Mouse (Mus musculus): ENCODE measurements around the gene Hoxa5.

The Hoxa5 gene

GRCm38 (mm10) chr6:52161336-52162092, 42.9 kb downstream of the Hoxa5 start:
- no peak for DNase-seq

DNA sequence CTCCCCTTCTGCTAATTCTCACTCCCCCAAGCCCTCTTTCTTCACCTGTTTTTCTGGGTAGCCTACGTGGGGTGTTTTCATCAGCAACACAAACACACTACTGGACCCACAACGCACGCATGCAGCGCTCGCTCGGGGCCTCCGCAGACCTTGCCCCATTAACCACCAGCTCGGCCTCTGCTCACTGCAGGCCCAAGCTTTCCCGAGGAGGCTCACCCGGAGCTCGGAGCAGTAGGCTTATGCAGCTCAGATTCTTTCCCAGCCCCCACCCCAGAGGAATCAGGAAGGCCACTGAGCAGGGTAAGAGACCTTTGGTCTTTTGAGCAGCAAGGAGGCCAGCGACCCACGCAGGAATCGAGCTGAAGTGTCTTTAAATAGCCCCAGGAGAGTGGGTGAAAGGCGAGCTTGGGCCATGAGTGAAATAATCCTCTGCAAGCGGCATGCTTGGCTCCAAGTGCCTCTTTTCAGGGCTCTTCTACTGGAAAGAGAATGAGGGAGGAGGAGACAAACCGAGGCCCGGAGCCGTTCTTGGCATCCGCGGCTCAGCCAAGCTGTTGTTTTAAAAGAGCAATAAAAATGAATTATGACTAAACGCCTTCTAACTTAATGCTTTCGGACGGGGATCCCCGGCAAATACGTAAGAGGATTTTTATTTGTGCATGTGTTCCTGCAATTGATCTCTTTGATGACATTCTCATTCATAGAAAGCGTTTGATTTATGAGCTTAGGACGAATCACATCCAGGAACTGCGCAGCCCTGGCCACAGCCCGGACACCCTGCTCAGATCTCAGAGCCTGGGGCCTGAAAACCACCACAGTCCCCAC, 43.7 kb downstream of the Hoxa5 start:
- peak; percentile 73 for DNase-seq

GRCm38 (mm10) chr6:52159979-52160378, 44.4 kb downstream of the Hoxa5 start:
- peak; percentile 38 for DNase-seq

DNA sequence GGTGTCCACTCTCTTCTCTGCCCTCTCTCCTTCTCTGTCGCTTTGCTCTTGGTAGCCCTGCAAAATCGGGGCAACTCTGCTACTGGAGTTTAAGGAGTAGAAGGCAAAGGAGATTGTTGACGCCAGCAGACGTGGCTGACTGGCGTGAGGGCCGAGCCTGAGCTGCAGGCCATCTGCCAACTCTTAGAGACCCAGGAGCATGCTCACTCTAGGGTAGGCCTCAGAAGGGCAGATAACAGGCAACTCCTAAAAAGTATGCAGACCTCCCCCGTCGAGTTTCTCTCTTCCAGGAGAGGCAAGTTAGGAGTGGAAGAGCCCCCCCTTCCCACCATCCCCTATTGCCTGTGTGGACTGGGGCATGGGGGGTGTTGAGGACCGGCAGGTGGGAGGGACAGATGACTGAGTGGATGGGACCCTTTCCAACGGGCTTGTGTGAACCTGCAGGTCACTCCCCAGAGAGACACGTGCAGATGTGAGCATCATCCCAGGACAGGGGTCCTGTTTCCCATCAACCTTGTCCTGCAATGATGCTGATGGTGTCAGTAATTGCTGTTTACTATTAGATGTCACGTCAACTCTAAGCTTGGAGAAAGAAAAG, 45.1 kb downstream of the Hoxa5 start:
- DNase-seq, result peak; percentile 62

- peak; percentile 90 for DNase-seq
Measured at GRCm38 (mm10) chr6:52158276-52159051, 45.9 kb downstream of the Hoxa5 start, which contains the start of gene Hoxa1. Hoxa1 (minus strand) TSS chr6:52158317.

DNA sequence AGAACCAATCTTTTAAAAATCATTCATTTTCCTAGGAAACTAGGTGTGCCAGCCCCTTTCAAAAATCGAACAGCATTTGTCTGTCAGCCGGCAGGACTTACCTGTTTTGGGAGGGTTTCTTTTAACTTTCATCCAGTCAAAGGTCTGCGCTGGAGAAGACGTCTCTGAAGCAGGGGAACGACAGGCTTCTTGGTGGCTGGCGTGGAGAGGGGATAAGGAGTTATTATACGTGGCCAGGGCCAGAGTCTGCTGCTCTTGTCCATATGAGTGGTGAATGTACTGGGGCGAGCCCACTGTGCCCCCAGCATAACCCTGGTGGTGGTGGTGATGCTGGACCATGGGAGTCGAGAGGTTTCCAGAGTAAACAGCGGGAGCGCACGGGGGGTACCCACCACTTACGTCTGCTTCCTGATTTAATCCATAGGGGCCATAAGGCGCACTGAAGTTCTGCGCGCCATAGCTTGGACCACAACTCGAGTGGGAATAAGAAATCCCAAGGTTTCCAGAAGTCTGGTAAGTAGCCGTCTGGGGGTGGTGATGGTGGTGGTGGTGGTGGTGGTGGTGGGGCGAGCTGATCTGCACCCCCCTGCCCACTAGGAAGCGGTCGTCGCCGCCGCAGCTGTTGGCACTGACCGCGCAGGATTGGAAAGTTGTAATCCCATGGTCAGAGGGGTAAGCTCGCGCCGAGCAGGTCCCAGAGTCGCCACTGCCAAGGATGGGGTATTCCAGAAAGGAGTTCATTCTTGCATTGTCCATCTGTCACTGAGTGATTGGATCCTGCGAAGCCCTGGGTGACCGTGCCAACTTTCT, 46.7 kb downstream of the Hoxa5 start:
- DNase-seq, result no peak

- no peak for DNase-seq
Measured at GRCm38 (mm10) chr6:52156551-52157200, 47.7 kb downstream of the Hoxa5 start.

DNA sequence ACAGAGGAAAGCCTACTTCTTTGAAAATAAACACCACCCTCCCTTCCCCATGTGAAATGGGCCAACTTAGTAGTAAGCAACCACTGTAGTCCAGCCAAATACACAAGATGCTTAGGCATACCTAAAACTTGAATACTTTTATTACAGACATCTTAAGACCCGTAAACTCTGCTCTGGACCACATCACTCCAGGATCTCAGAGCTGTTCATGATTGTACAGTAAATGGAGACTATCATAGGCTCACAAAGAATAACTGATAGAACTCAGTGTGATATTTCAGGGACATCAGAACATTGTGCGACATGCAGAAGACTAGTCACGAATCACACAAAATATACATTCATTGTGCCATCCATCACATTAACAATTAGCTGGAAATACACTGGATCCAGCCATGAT, 48.9 kb downstream of the Hoxa5 start:
- no peak for DNase-seq

- DNase-seq, result no peak
Measured at GRCm38 (mm10) chr6:52154044-52154443, 50.3 kb downstream of the Hoxa5 start.

DNA sequence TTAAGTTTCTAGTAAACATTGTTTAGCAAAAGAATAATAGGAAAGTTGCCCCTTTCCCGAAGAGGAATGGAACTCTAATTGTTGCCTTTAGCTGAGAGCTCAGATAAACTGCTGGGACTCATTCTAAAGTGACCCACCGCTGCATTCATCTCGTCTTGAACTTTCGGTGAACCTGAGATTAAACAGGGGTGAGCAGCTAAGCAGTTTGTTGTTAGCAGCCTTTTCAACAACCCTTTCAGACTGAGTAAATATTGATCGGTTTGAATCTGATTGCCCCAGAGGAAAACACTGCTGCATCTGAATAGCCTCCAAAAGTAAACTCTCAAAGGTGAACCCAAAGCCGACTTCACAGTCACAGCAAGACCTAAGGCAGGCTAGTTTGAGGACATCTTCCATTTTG, 51.1 kb downstream of the Hoxa5 start:
- no peak for DNase-seq

DNA sequence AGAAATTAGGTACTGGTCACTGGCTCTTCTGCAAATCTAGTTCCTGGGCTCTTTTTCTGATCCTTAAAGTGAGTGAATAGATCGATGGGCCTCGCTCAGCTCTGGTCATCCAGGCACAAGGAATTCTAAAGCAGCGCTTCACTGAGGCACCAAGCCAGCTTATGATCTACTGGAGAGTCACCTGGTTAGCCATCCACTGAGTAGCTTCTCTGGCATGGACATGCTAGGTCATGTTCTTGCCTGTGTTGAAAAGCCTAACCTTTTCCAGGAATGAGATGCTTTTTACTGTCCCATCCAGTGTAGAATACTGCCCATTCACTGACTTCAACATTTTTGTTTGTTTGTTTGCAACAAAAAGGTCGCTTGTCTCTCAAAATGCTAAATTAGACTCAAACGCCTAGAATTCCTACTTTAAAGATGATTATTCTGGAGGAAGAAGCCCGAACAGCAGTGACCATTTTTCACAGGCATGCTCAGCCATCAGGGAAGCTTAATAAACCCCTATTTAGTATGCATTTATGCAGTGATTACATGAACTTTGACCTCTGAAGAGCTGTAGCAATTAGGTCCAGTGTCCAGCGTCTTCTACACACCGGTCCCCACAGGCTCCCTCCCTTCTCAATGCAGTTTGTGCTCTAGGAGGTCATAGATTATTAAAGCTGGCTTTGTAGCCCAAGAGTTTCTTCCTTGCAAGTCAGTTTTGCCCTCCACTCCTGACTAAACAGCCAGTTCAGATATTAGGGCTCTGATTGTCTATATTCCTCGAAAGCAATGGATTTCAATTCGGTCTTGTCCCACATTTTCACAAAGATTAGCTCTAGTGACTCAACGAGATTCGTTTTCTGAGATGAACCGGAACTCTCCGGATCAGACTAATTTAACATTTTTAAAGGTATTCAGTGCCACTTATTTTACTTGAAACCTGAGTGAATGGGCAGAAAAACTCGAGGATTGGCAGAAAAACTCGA, 51.9 kb downstream of the Hoxa5 start:
- no peak for DNase-seq
